Mouse (Mus musculus) adrenal gland, adult 18-20 months (tissue): ENCODE data around the gene Pitpnm1. TPM values are rescaled to one million over a fixed set of nuclear protein-coding genes. Genes with fewer than 3 reads are reported as not detected.
"Not testable (repeated sequence)": the region's sequence is repeated elsewhere in the genome, so short reads cannot be mapped to it uniquely, and the experiment has no call there.

Experiments used
- DNase-seq, 2 experiments: peaks; one replicate each; pipeline ENCODE4 v3.0.0; 2021 to 2022; ENCODE audit warnings: low spot score in 2 of 2
- long read RNA-seq, 2 experiments: library from polyadenylated mRNA; stranded (forward); transcript quantifications; one replicate each; pipeline ENCODE4 v2.0.0; 2021
- total RNA-seq, 2 experiments: library from RNA; stranded (reverse); gene quantifications; 1 replicate in 1 of 2; 2 replicates in 1 of 2; pipeline ENCODE4 v1.2.3; 2021

The Pitpnm1 gene
- 100 to 1,000 TPM in 1 of 2 experiments, 10 to 100 TPM in 1; 85.6 to 115 TPM for total RNA-seq
- long read RNA-seq, experiment 1, full-length matches to known transcripts: 31 of 67 reads
- long read RNA-seq, experiment 1, partial matches to known transcripts: 21 of 67 reads
- long read RNA-seq, experiment 1, other reads (novel, unspliced or antisense): 15 of 67 reads
- long read RNA-seq, experiment 2, full-length matches to known transcripts: 3 of 25 reads
- long read RNA-seq, experiment 2, partial matches to known transcripts: 19 of 25 reads
- long read RNA-seq, experiment 2, other reads (novel, unspliced or antisense): 3 of 25 reads

GRCm38 (mm10) chr19:4099837-4100717 is at the start of gene Pitpnm1:
Gene Pitpnm1, plus strand, starts transcription at chr19:4099998.
- peak; percentile 87 to 88 for DNase-seq

- no peak for DNase-seq
These were observed 48.8 kb upstream of the Pitpnm1 start for GRCm38 (mm10) chr19:4051016-4051415.

DNA sequence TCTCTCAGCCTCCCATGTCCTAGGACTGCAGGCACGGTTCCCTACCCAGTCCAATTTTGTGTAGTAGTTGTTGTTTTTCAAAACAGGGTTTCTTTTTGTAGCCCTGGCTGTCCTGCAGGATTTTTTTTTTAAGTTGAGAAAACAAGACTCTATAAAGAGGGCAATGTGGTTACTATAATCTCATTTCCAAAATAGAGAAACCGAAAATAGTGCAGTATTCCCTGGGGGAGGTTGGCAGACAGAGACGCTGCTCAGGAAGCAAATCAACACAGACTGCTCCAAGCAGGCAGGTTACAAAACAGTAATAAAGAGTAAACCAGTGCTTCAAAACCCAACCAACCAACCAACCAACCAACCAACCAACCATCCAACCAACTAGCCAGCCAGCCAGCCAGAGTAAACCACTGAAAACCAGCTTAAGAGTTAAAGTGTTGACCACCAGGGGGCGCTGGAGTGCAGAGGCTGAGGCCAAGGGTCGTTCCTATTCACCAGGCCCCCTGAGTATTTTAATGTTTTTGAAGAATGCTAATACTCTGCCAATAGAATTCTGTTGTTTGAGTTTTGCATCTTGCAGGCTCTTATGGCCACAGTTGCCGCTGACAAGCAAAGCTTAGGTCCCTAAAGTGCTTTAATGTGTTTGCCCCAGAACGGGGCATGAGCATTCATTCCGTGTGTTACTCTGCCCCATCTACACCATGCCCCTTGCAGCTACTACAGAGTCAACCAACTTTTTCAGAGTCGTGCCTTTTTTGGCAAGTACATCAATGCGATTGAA is 47.9 kb upstream of the Pitpnm1 start:
- peak; percentile 68 to 80 for DNase-seq

DNA sequence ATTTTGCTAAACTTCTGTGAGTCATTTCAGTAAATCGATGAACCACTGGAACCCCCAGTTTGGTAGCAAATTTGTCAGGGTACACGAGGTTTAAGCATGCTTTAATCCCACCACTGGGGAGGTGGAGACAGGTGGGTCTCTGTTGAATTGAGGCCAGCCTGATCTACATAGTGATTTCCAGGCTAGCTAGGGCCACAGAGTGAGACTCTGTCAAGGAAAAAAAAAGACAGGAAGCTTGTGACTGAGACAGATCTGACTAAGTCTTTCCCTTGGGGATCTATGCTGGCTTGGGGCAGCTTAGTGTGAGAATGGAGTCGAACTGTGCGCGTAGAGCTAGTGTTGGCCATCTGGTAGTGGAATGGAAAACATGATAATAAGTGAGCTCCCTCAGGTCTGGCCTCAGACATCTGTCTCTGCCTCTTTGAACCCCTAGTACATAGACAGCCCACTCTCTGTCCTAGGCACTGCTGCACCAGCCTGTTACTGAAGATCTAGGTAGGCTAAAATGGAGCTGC is 47.2 kb upstream of the Pitpnm1 start:
- no peak for DNase-seq

DNA sequence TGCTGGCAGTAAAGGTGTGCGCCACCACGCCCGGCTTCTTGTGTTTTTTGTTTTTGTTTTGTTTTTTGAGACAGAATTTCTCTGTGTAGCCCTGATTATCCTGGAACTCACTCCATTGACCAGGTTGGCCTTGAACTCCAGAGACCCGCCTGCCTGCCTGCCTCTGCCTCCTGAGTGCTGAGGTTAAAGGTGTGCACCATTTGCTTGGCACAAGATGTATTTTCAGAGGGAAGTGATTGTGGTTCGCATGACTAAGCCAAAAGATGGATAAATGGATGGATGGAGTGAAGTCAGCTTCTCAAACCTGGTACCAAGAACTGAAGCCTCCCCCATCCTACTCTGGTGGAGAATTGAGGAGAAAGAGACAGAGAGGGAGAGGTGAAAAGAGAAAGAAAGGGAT is 45.2 kb upstream of the Pitpnm1 start:
- no peak for DNase-seq

GRCm38 (mm10) chr19:4055216-4055946 is 44.4 kb upstream of the Pitpnm1 start:
- DNase-seq: no peak

DNA sequence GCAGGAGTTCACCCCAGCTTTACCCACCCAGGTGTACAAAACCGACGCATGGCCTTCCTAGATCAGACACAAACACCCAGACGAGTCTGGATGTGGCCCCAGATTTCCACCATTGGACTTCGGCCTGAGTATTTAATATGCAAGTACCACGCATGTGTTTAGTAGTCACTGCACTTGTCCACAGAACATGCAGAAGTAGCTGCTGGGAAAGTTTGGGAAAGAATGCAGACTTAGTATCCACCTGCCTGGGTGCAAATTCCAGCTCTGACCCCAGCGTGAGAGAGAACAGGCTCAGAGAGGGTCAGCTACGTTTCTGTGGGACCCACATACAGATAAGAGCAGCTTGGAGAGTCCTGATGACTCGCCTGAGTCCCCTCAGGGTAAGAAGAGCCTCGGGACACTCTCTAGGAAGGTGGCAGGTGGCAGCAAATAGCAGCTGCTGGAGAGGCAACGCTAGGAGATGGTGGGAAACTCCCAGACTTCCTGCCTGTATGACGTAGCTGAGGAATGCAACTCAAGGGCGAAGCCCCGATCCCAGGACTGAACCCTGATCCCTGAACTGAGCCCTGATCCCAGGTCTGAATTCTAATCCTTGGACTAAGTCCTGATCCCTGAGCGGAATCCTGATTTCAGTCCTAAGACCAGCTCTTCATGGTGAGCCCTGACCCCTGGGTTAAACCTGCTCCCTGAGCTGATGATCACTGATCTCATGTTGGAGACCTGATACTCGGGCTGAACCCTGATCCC is 43.7 kb upstream of the Pitpnm1 start:
- no peak for DNase-seq

GRCm38 (mm10) chr19:4056727-4057126 is 43.1 kb upstream of the Pitpnm1 start:
- DNase-seq: no peak

DNA sequence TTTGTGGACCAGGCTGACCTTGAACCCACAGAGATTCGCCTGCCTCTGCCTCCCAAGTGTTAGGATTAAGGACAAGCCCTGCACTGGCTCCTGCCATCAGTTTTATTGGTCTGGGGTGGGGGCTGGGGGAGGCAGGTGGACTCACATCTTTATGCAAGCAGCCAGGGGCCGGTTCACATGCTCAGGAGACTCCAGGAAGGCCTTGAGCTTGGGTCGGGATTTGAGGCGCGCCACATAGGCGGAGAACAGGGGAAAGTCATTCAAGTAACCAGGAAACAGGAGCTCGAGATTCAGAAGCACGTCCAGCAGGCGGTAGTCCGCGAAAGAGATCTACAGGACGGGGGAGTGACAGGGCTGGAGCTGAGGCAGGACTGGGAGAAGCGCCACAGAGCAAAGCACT is 42.4 kb upstream of the Pitpnm1 start:
- DNase-seq: no peak

- DNase-seq: no peak
These were observed 41.8 kb upstream of the Pitpnm1 start for GRCm38 (mm10) chr19:4057962-4058361.

- DNase-seq: no peak
These were observed 41.2 kb upstream of the Pitpnm1 start for GRCm38 (mm10) chr19:4058581-4058980.

DNA sequence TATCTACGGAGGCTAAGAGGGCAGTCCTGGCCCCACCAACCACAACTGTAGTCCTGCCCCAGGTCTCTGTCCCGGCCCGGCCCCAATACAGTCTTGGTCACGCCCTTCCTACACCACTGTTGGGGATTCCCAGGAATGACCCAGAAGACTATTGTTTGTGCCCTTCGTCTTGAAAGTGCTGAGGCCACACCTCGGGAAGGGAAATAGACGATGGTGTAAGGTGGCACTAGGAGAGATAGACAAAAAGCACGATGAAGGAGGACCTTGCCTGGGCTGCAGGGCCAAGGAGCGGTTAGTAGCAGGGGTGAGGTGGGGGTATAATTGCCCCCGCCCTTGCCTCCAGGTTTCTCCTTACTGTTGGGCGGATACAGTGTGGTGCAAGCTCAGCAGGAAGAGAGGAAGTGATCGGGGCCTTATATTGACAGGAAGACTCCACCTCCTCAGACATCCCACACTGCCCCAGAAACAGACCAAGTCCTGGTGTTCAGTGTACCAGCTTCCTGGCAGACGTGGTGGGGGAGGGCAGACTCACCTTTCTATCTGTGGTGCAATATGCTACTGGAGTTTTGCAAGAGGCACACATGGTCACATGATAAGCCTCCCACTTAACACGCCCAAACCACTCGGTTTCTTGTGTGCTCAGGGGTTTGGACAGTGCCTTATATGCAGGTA is 40.6 kb upstream of the Pitpnm1 start, which contains the start of gene Gstp3:
TSS of gene Gstp3 (minus strand) at position 501 of the 672 bp plus-strand sequence.
- DNase-seq: no peak

- not testable (repeated sequence) for DNase-seq
These were observed 39.5 kb upstream of the Pitpnm1 start for GRCm38 (mm10) chr19:4060044-4060898.

DNA sequence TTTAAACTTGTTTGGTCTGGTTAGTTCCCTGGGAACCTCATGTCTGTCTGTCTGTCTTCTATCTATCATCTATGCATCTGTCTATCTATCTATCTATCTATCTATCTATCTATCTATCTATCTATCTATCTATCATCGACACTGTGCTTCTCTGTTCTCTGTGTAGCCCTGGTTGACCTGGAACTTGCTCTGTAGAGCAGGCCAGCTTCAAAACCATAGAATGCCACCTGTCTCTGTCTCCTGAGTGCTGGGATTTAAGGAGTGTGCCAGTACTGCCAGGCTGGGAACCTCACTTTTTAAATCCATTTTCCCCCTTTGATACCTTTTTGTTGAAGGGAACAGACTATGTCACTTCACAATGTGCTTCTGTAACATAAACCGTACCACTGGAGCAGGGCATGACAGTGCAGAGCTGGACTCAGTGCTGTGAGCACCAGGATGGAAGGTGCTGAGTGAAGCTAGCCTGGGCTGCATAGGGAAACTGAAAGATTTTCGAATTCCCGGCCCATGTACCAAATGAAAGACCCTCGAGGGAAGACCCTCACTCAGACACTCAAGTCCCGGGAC is 38.8 kb upstream of the Pitpnm1 start:
- no peak for DNase-seq

DNA sequence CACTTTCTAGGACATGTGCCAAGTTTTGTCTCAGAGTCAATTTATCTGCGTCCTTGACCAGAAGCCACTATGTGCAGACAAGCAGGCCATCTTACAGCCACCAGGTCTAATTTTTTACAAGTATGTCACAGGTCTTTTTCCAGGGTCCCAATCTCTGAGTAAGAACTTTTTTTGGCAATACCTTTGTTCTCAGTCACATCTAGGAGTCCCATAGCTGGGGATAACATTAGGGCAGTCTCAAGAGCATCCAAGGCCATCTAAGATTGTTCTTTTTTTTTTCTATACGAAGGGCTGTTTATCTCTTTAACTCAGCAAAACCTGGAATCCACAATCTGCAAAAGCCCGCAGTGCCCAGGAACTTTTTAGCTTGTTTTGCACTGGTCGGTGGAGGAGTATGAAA is 36.4 kb upstream of the Pitpnm1 start:
- DNase-seq: not testable (repeated sequence)

- not testable (repeated sequence) for DNase-seq
These were observed 35.3 kb upstream of the Pitpnm1 start for GRCm38 (mm10) chr19:4064501-4064900.

- no peak for DNase-seq
These were observed 33.5 kb upstream of the Pitpnm1 start for GRCm38 (mm10) chr19:4066280-4066679.

GRCm38 (mm10) chr19:4066877-4067276 is 32.9 kb upstream of the Pitpnm1 start:
- no peak for DNase-seq
